Mouse (Mus musculus) mature B cell (primary cell): ENCODE results near the gene Olfr323.

Experiments used
- in situ Hi-C: fragments of 300-500 bp; cut with MboI; formaldehyde crosslinking; loops from 2 replicates; pipeline ENCODE4 v1.14.3; 2019

Gene Olfr323

GRCm38 (mm10) chr11:58604688-58605087 is 25.6 kb downstream of the Olfr323 start:
- in situ Hi-C loops = no loop called here

- in situ Hi-C loops = no loop called here
Observed at GRCm38 (mm10) chr11:58602800-58603560, 27.3 kb downstream of the Olfr323 start.

- in situ Hi-C loops = no loop called here
Observed at GRCm38 (mm10) chr11:58602062-58602461, 28.2 kb downstream of the Olfr323 start.

GRCm38 (mm10) chr11:58597837-58598236 is 32.5 kb downstream of the Olfr323 start:
- in situ Hi-C loops = no loop called here

GRCm38 (mm10) chr11:58594814-58595213 is 35.5 kb downstream of the Olfr323 start, which contains the start of gene Olfr324:
Gene Olfr324, plus strand, starts transcription at chr11:58595114.
- in situ Hi-C loops = no loop called here

- in situ Hi-C loops = no loop called here
Observed at GRCm38 (mm10) chr11:58588620-58589250, 41.6 kb downstream of the Olfr323 start.

GRCm38 (mm10) chr11:58587898-58588348 is 42.4 kb downstream of the Olfr323 start:
- in situ Hi-C loops = no loop called here

GRCm38 (mm10) chr11:58578636-58579035 is 51.7 kb downstream of the Olfr323 start:
- in situ Hi-C loops = no loop called here

- in situ Hi-C loops = no loop called here
Observed at GRCm38 (mm10) chr11:58577430-58577829, 52.9 kb downstream of the Olfr323 start, which contains the start of gene Olfr325. Gene Olfr325, plus strand, starts transcription at chr11:58577730.
